ENCODE assay signal across 9 mouse cellular contexts in genomic region chr7:73534937-73535860, GRCm38 (mm10). TPM values are rescaled to one million over a fixed set of nuclear protein-coding genes. Genes with fewer than 3 reads are reported as not detected.
DNase-seq lines count a peak whose midpoint lies in the region; ATAC-seq and TF ChIP-seq lines count a peak whose summit lies in the region.
"Had no signal": no experiment of that assay in that cellular context is flagged by ENCODE, and none has a peak within 500 bp of the region (broad histone marks: within the 10 kb centered on the region; RNA-seq: fewer than 3 reads in every experiment).

No protein-coding gene starts in this region.

- TF ChIP-seq POLR2A in testis, adult 2 months (IDR thresholded peaks at IDR 0.05; ENCODE audit: control insufficient read depth, low read depth, low read length) = no peak

- peak overlapping the region; percentile 26; the same call in 1 of the 2 replicates for H3K4me2 ChIP-seq in heart, embryonic 15.5 days

- peak overlapping the region; percentile 33 for H3K27ac ChIP-seq in heart, embryonic 15.5 days
- no peak overlapping the region; the same call in 1 of the 2 replicates for H3K27ac ChIP-seq in testis, adult 2 months (ENCODE audit: control insufficient read depth, insufficient read depth, low read depth, low read length)
- no peak overlapping the region for H3K27ac ChIP-seq in limb, embryonic 10.5 days

- ATAC-seq in heart, embryonic 15.5 days (replicated peaks; ENCODE audit: insufficient number of reproducible peaks, insufficient read depth, low FRiP score, low read depth) = no peak
- no peak for ATAC-seq in cerebellum, adult (ENCODE audit: insufficient number of reproducible peaks, low FRiP score, low TSS enrichment)

- no peaks in the 10 kb centered on the region for H3K9me3 ChIP-seq in heart, embryonic 15.5 days (replicated peaks)
- H3K9me3 ChIP-seq in limb, embryonic 10.5 days (replicated peaks) = no peaks in the 10 kb centered on the region

- WGBS in heart, embryonic 15.5 days = 43% methylated on average over 2 of the region's 2 CpGs
- 90% methylated on average over 2 of the region's 2 CpGs for WGBS in limb, embryonic 10.5 days

- no peaks in the 10 kb centered on the region; the same call in 1 of the 2 replicates for H3K36me3 ChIP-seq in heart, embryonic 15.5 days
- H3K36me3 ChIP-seq in testis, adult 2 months (ENCODE audit: control insufficient read depth, insufficient read depth, low read length) = no peaks in the 10 kb centered on the region
- H3K36me3 ChIP-seq in limb, embryonic 10.5 days = peaks cover 33% of the 10 kb centered on the region

- H3K27me3 ChIP-seq in heart, embryonic 15.5 days = no peaks in the 10 kb centered on the region
- no peaks in the 10 kb centered on the region for H3K27me3 ChIP-seq in testis, adult 2 months (ENCODE audit: control insufficient read depth, insufficient read depth, low read length)
- H3K27me3 ChIP-seq in limb, embryonic 10.5 days (ENCODE audit: low read depth, poor library complexity, severe bottlenecking) = no peaks in the 10 kb centered on the region

- no peak for TF ChIP-seq CTCF in testis, adult 2 months (IDR thresholded peaks at IDR 0.05; ENCODE audit: control insufficient read depth, insufficient read depth, insufficient replicate concordance, low read depth, low read length)

- H3K4me1 ChIP-seq in heart, embryonic 15.5 days (replicated peaks) = peaks cover 59% of the 10 kb centered on the region
- peaks cover 8% of the 10 kb centered on the region for H3K4me1 ChIP-seq in testis, adult 2 months (ENCODE audit: control insufficient read depth, insufficient read depth, low read length)
- peaks cover 48% of the 10 kb centered on the region for H3K4me1 ChIP-seq in limb, embryonic 10.5 days

- intact Hi-C loops in heart, postnatal 10 days (cut with DNase I) = no loop called here

- H3K9ac ChIP-seq in heart, embryonic 15.5 days = no peak overlapping the region

- no peak for DNase-seq in heart, postnatal 10 days
- DNase-seq in testis, postnatal 10 days (ENCODE audit: low spot score) = no peak
- DNase-seq in limb, embryonic 10.5 days (ENCODE audit: low spot score) = peak; percentile 22
- DNase-seq in thymus, postnatal 25 days = no peak
- no peak for DNase-seq in spleen, postnatal 4 days (ENCODE audit: low spot score in 2 of 2)
- DNase-seq: cerebellum, adult 9-11 months had no signal

- no peak overlapping the region for H3K4me3 ChIP-seq in heart, embryonic 15.5 days
- H3K4me3 ChIP-seq in testis, adult 2 months (ENCODE audit: control insufficient read depth, low read depth, low read length) = peak overlapping the region; percentile 29; the same call in 1 of the 2 replicates
- H3K4me3 ChIP-seq in limb, embryonic 10.5 days = no peak overlapping the region

RNA-seq across cellular contexts. Expression of gene Chd2, which starts 6.4 kb away (rescaled TPM):
- polyA plus RNA-seq in heart, embryonic 15.5 days (2015; fragmentation: Nextera tagmentation; extraction: Ambion mirVana) = 41.2 and 42.9 TPM in 2 replicates
- total RNA-seq in heart, postnatal 10 days (2021) = 10 to 100 TPM; 62.3 to 63.3 TPM
- polyA plus RNA-seq in testis, adult 2 months (2012; rRNA removed) = 17.7 and 20.6 TPM in 2 replicates
- 33.7 and 53.2 TPM in 2 replicates for polyA plus RNA-seq in limb, embryonic 10.5 days (2016; fragmentation: Nextera tagmentation; extraction: Ambion mirVana)
